Mouse (Mus musculus): Measurements from ENCODE around the gene Myo15b. TPM values are rescaled to one million over a fixed set of nuclear protein-coding genes. Genes with fewer than 3 reads are reported as not detected.
A peak's percentile ranks its signal among the peaks of the same experiment; 100 is the strongest.

The Myo15b gene
- polyA plus RNA-seq, 1 experiment from 2014 or later = 17.8 TPM

GRCm38 (mm10) chr11:115819915-115820623, 38.1 kb upstream of the Myo15b start:
- Histone ChIP-seq H3K4me2 (no peak overlapping the region), H3K9me3 (no peaks in the 10 kb centered on the region), H3K4me3 (replicated peaks) (no peak overlapping the region), H3K27ac (no peak overlapping the region), H3K9ac (no peak overlapping the region), H3K4me1 (peaks cover 19% of the 10 kb centered on the region), H3K27me3 (replicated peaks) (no peaks in the 10 kb centered on the region), H3K36me3 (peaks cover 14% of the 10 kb centered on the region; the same call in 1 of the 2 replicates)
- 83% methylated on average over 16 of the region's 16 CpGs for WGBS
- ATAC-seq (ENCODE audit: insufficient read depth, low FRiP score, low read depth) = no peak

GRCm38 (mm10) chr11:115821001-115821400, 37.2 kb upstream of the Myo15b start:
- H3K27ac ChIP-seq = no peak overlapping the region
- H3K9ac ChIP-seq = no peak overlapping the region
- no peak for ATAC-seq (ENCODE audit: insufficient read depth, low FRiP score, low read depth)
- H3K4me1 ChIP-seq = peaks cover 9% of the 10 kb centered on the region; the same call in 1 of the 2 replicates
- peaks cover 14% of the 10 kb centered on the region; the same call in 1 of the 2 replicates for H3K36me3 ChIP-seq
- H3K27me3 ChIP-seq (replicated peaks) = no peaks in the 10 kb centered on the region
- H3K4me3 ChIP-seq (replicated peaks) = no peak overlapping the region
- 78% methylated on average over 4 of the region's 4 CpGs for WGBS
- no peak overlapping the region for H3K4me2 ChIP-seq
- H3K9me3 ChIP-seq = no peaks in the 10 kb centered on the region

- Histone ChIP-seq H3K4me1 (peaks cover 13% of the 10 kb centered on the region; the same call in 1 of the 2 replicates), H3K9me3 (no peaks in the 10 kb centered on the region), H3K9ac (peak within 1 kb of the TSS; percentile 51; the same call in 1 of the 2 replicates), H3K36me3 (peaks cover 14% of the 10 kb centered on the region; the same call in 1 of the 2 replicates), H3K27me3 (replicated peaks) (no peaks in the 10 kb centered on the region), H3K27ac (peak within 1 kb of the TSS; percentile 81), H3K4me3 (replicated peaks) (peak within 1 kb of the TSS; percentile 60), H3K4me2 (peak within 1 kb of the TSS; percentile 80)
- peak; percentile 97 for ATAC-seq (ENCODE audit: insufficient read depth, low FRiP score, low read depth)
- under 1% methylated on average over 86 of the region's 87 CpGs for WGBS
Measured at GRCm38 (mm10) chr11:115823774-115824740, 34.1 kb upstream of the Myo15b start, which contains the start of gene Llgl2. Llgl2 (plus strand) TSS chr11:115824049.

- H3K4me1 ChIP-seq = peaks cover 15% of the 10 kb centered on the region; the same call in 1 of the 2 replicates
- no peak for ATAC-seq (ENCODE audit: insufficient read depth, low FRiP score, low read depth)
- H3K4me2 ChIP-seq = peak overlapping the region; percentile 80
- H3K36me3 ChIP-seq = peaks cover 13% of the 10 kb centered on the region; the same call in 1 of the 2 replicates
- no peaks in the 10 kb centered on the region for H3K9me3 ChIP-seq
- H3K9ac ChIP-seq = peak overlapping the region; percentile 51; the same call in 1 of the 2 replicates
- no peaks in the 10 kb centered on the region for H3K27me3 ChIP-seq (replicated peaks)
- 19% methylated on average over 11 of the region's 11 CpGs for WGBS
- H3K27ac ChIP-seq = peak overlapping the region; percentile 81
- peak overlapping the region; percentile 60 for H3K4me3 ChIP-seq (replicated peaks)
Measured at GRCm38 (mm10) chr11:115824813-115825212, 33.4 kb upstream of the Myo15b start.

- Histone ChIP-seq H3K4me1 (peaks cover 26% of the 10 kb centered on the region), H3K27me3 (replicated peaks) (no peaks in the 10 kb centered on the region), H3K27ac (no peak overlapping the region), H3K36me3 (0 out of 2 replicates have a peak, but pooled peaks cover 4% of the 10 kb centered on the region), H3K9me3 (no peaks in the 10 kb centered on the region), H3K4me3 (replicated peaks) (0 out of 2 replicates have a peak overlapping the region, but pooled peaks have one; percentile 3), H3K4me2 (peak overlapping the region; percentile 80; the same call in 1 of the 2 replicates), H3K9ac (no peak overlapping the region)
- no peak for ATAC-seq (ENCODE audit: insufficient read depth, low FRiP score, low read depth)
- 58% methylated on average over 5 of the region's 5 CpGs for WGBS
Measured at GRCm38 (mm10) chr11:115826487-115826886, 31.7 kb upstream of the Myo15b start.

GRCm38 (mm10) chr11:115827624-115828023, 30.6 kb upstream of the Myo15b start:
- Histone ChIP-seq H3K9me3 (no peaks in the 10 kb centered on the region), H3K36me3 (no peaks in the 10 kb centered on the region), H3K4me1 (peaks cover 37% of the 10 kb centered on the region), H3K9ac (no peak overlapping the region), H3K27ac (peak overlapping the region; percentile 32; the same call in 1 of the 2 replicates), H3K4me2 (no peak overlapping the region), H3K27me3 (replicated peaks) (no peaks in the 10 kb centered on the region), H3K4me3 (replicated peaks) (no peak overlapping the region)
- no peak for ATAC-seq (ENCODE audit: insufficient read depth, low FRiP score, low read depth)
- WGBS = 82% methylated on average over 6 of the region's 6 CpGs

GRCm38 (mm10) chr11:115829036-115829435, 29.2 kb upstream of the Myo15b start:
- H3K27ac ChIP-seq = no peak overlapping the region

GRCm38 (mm10) chr11:115830550-115831325, 27.5 kb upstream of the Myo15b start:
- no peak for ATAC-seq (ENCODE audit: insufficient read depth, low FRiP score, low read depth)
- H3K9me3 ChIP-seq = no peaks in the 10 kb centered on the region
- WGBS = 36% methylated on average over 25 of the region's 25 CpGs
- H3K4me1 ChIP-seq = peaks cover 54% of the 10 kb centered on the region
- H3K27me3 ChIP-seq (replicated peaks) = no peaks in the 10 kb centered on the region
- no peak overlapping the region for H3K9ac ChIP-seq
- no peak overlapping the region; the same call in 1 of the 2 replicates for H3K4me3 ChIP-seq (replicated peaks)
- peak overlapping the region; percentile 30 for H3K4me2 ChIP-seq
- no peaks in the 10 kb centered on the region for H3K36me3 ChIP-seq
- H3K27ac ChIP-seq = peak overlapping the region; percentile 61

More at GRCm38 (mm10) chr11:115829036-115829435, 29.2 kb upstream of the Myo15b start:
- Histone ChIP-seq H3K9me3 (no peaks in the 10 kb centered on the region), H3K36me3 (no peaks in the 10 kb centered on the region), H3K4me3 (replicated peaks) (no peak overlapping the region), H3K9ac (no peak overlapping the region), H3K4me1 (peaks cover 47% of the 10 kb centered on the region), H3K4me2 (no peak overlapping the region), H3K27me3 (replicated peaks) (no peaks in the 10 kb centered on the region)
- no peak for ATAC-seq (ENCODE audit: insufficient read depth, low FRiP score, low read depth)
- 54% methylated on average over 4 of the region's 4 CpGs for WGBS

GRCm38 (mm10) chr11:115831518-115831917, 26.7 kb upstream of the Myo15b start:
- no peak for ATAC-seq (ENCODE audit: insufficient read depth, low FRiP score, low read depth)
- no peaks in the 10 kb centered on the region for H3K36me3 ChIP-seq
- H3K27me3 ChIP-seq (replicated peaks) = no peaks in the 10 kb centered on the region
- H3K4me2 ChIP-seq = 0 out of 2 replicates have a peak overlapping the region, but pooled peaks have one; percentile 30
- peaks cover 54% of the 10 kb centered on the region for H3K4me1 ChIP-seq
- H3K9me3 ChIP-seq = no peaks in the 10 kb centered on the region
- no peak overlapping the region for H3K4me3 ChIP-seq (replicated peaks)
- H3K27ac ChIP-seq = peak overlapping the region; percentile 88
- WGBS = 48% methylated on average over 3 of the region's 3 CpGs
- no peak overlapping the region for H3K9ac ChIP-seq

GRCm38 (mm10) chr11:115832064-115832463, 26.1 kb upstream of the Myo15b start:
- Histone ChIP-seq H3K27ac (peak overlapping the region; percentile 88), H3K27me3 (replicated peaks) (no peaks in the 10 kb centered on the region), H3K4me3 (replicated peaks) (no peak overlapping the region), H3K36me3 (no peaks in the 10 kb centered on the region), H3K4me2 (peak overlapping the region; percentile 27; the same call in 1 of the 2 replicates), H3K9me3 (no peaks in the 10 kb centered on the region), H3K9ac (no peak overlapping the region), H3K4me1 (peaks cover 60% of the 10 kb centered on the region)
- whole genome bisulfite sequencing = 53% methylated on average over 6 of the region's 6 CpGs
- ATAC-seq (ENCODE audit: insufficient read depth, low FRiP score, low read depth) = no peak

- peak overlapping the region; percentile 27 for H3K4me2 ChIP-seq
- H3K9me3 ChIP-seq = no peaks in the 10 kb centered on the region
- H3K4me3 ChIP-seq (replicated peaks) = no peak overlapping the region
- ATAC-seq (ENCODE audit: insufficient read depth, low FRiP score, low read depth) = no peak
- H3K27me3 ChIP-seq (replicated peaks) = no peaks in the 10 kb centered on the region
- no peak overlapping the region for H3K9ac ChIP-seq
- 15% methylated on average over 8 of the region's 8 CpGs for WGBS
- peaks cover 64% of the 10 kb centered on the region for H3K4me1 ChIP-seq
- no peaks in the 10 kb centered on the region for H3K36me3 ChIP-seq
- H3K27ac ChIP-seq = peak overlapping the region; percentile 88
Measured at GRCm38 (mm10) chr11:115832523-115832922, 25.7 kb upstream of the Myo15b start.

Measured in stomach, embryonic 15.5 days (tissue).